Mouse (Mus musculus) liver, embryonic 11.5 days (tissue): ENCODE measurements around the gene Zfp493. TPM values are rescaled to one million over a fixed set of nuclear protein-coding genes. Genes with fewer than 3 reads are reported as not detected.
A peak's percentile ranks its signal among the peaks of the same experiment; 100 is the strongest.
"Not testable (repeated sequence)": the region's sequence is repeated elsewhere in the genome, so short reads cannot be mapped to it uniquely, and the experiment has no call there.

ENCODE experiments used
- ATAC-seq: fragments of 200-750 bp; cut with Nextera tagmentation; replicated peaks from 2 replicates; pipeline ENCODE4 v1.8.0; 2017; ENCODE audit warnings: moderate number of reproducible peaks, mild to moderate bottlenecking, moderate TSS enrichment, moderate library complexity; ENCODE audit not compliant: low FRiP score
- DNase-seq: peaks from one replicate; pipeline ENCODE4 v3.0.0-alpha.2; 2017; ENCODE audit warnings: low spot score
- H3K27ac ChIP-seq: fragments of 300-500 bp; sonication (generic); 2 replicates; pipeline ENCODE4 v1.5.1; 2014; ENCODE audit warnings: mild to moderate bottlenecking, low read depth, low read length, control low read depth
- H3K27me3 ChIP-seq: fragments of 300-500 bp; sonication (generic); replicated peaks from 2 replicates; pipeline ENCODE4 v1.6.1; 2014; ENCODE audit warnings: low read length, mixed read lengths; ENCODE audit not compliant: control insufficient read depth, insufficient read depth
- H3K36me3 ChIP-seq: fragments of 300-500 bp; sonication (generic); 2 replicates; pipeline ENCODE4 v1.6.1; 2014; ENCODE audit warnings: mild to moderate bottlenecking, low read length, moderate library complexity, mixed read lengths; ENCODE audit not compliant: control insufficient read depth, insufficient read depth
- H3K4me1 ChIP-seq: fragments of 300-500 bp; sonication (generic); replicated peaks from 2 replicates; pipeline ENCODE4 v1.6.1; 2014; ENCODE audit warnings: low read length, mixed read lengths; ENCODE audit not compliant: control insufficient read depth, insufficient read depth
- H3K4me2 ChIP-seq: fragments of 300-500 bp; sonication (generic); 2 replicates; pipeline ENCODE4 v1.6.1; 2014; ENCODE audit warnings: mild to moderate bottlenecking, control low read depth, moderate library complexity
- H3K4me3 ChIP-seq: fragments of 300-500 bp; sonication (generic); 2 replicates; pipeline ENCODE4 v1.5.1; 2014; ENCODE audit warnings: low read depth, low read length, control low read depth
- H3K9ac ChIP-seq: fragments of 300-500 bp; sonication (generic); 2 replicates; pipeline ENCODE4 v1.6.1; 2014; ENCODE audit warnings: low read depth, low read length, control low read depth
- H3K9me3 ChIP-seq: fragments of 300-500 bp; sonication (generic); 2 replicates; pipeline ENCODE4 v1.6.1; 2016; ENCODE audit warnings: low read length, inconsistent platforms, mixed read lengths; ENCODE audit not compliant: control insufficient read depth
- WGBS: fragments of 180-500 bp; shearing (Covaris S2); extraction: QIAGEN DNeasy Blood & Tissue Kit; methylation state at CpG from one replicate; pipeline ENCODE4 v1.1.7; 2014; 5-methylcytosine and 5-hydroxymethylcytosine counted together
- polyA plus RNA-seq: library from polyadenylated mRNA; unstranded; fragments of >200 nt; fragmentation: Nextera tagmentation; extraction: Ambion mirVana; gene quantifications from 2 replicates; pipeline ENCODE4 v1.2.1, GENCODE M21; 2014

Zfp493 gene
- polyA plus RNA-seq = 2.3 and 2.6 TPM in 2 replicates

GRCm38 (mm10) chr13:67779265-67780221, at the start of gene Zfp493:
Zfp493 (plus strand) TSS chr13:67779693.
- Histone ChIP-seq H3K9ac (peak within 1 kb of the TSS; percentile 67), H3K36me3 (no peaks in the 10 kb centered on the region), H3K27me3 (no peaks in the 10 kb centered on the region), H3K4me1 (no peaks in the 10 kb centered on the region), H3K4me3 (peak within 1 kb of the TSS; percentile 63), H3K9me3 (no peaks in the 10 kb centered on the region), H3K27ac (no peak within 1 kb of the TSS), H3K4me2 (peak within 1 kb of the TSS; percentile 84)
- 6% methylated on average over 26 of the region's 26 CpGs for WGBS
- peak; percentile 95 for ATAC-seq
- peak; percentile 76 for DNase-seq

- not testable (repeated sequence) for H3K4me2 ChIP-seq, H3K4me1 ChIP-seq, DNase-seq, H3K9me3 ChIP-seq, H3K4me3 ChIP-seq, H3K27me3 ChIP-seq, H3K27ac ChIP-seq, H3K9ac ChIP-seq, ATAC-seq, H3K36me3 ChIP-seq
- 89% methylated on average over 9 of the region's 9 CpGs for WGBS
Observed at GRCm38 (mm10) chr13:67734391-67734790, 45.1 kb upstream of the Zfp493 start.

- Histone ChIP-seq H3K9me3 (no peaks in the 10 kb centered on the region), H3K27ac (no peak overlapping the region), H3K27me3 (no peaks in the 10 kb centered on the region), H3K36me3 (no peaks in the 10 kb centered on the region; the same call in 1 of the 2 replicates), H3K4me1 (no peaks in the 10 kb centered on the region), H3K4me3 (no peak overlapping the region), H3K9ac (no peak overlapping the region), H3K4me2 (no peak overlapping the region)
- DNase-seq (no peak), ATAC-seq (no peak)
- 90% methylated on average over 3 of the region's 3 CpGs for WGBS
Observed at GRCm38 (mm10) chr13:67742941-67743340, 36.6 kb upstream of the Zfp493 start.

GRCm38 (mm10) chr13:67743896-67744295, 35.6 kb upstream of the Zfp493 start:
- no peak overlapping the region for H3K27ac ChIP-seq
- H3K27me3 ChIP-seq = no peaks in the 10 kb centered on the region
- H3K9me3 ChIP-seq = no peaks in the 10 kb centered on the region
- 87% methylated on average over 9 of the region's 9 CpGs for WGBS
- no peaks in the 10 kb centered on the region for H3K4me1 ChIP-seq
- no peak overlapping the region for H3K9ac ChIP-seq
- no peak for ATAC-seq
- no peak overlapping the region for H3K4me2 ChIP-seq
- no peak for DNase-seq
- H3K36me3 ChIP-seq = no peaks in the 10 kb centered on the region; the same call in 1 of the 2 replicates
- no peak overlapping the region for H3K4me3 ChIP-seq

GRCm38 (mm10) chr13:67754333-67755306, 24.9 kb upstream of the Zfp493 start, which contains the start of gene Zfp85:
Zfp85 (minus strand) TSS chr13:67755228.
- peak within 1 kb of the TSS; percentile 74 for H3K9ac ChIP-seq
- no peaks in the 10 kb centered on the region for H3K9me3 ChIP-seq
- 7% methylated on average over 24 of the region's 24 CpGs for WGBS
- H3K27me3 ChIP-seq = no peaks in the 10 kb centered on the region
- peak; percentile 92 for ATAC-seq
- peak within 1 kb of the TSS; percentile 60; the same call in 1 of the 2 replicates for H3K27ac ChIP-seq
- H3K4me2 ChIP-seq = peak within 1 kb of the TSS; percentile 70
- peak; percentile 81 for DNase-seq
- H3K4me3 ChIP-seq = peak within 1 kb of the TSS; percentile 69
- no peaks in the 10 kb centered on the region for H3K4me1 ChIP-seq
- no peaks in the 10 kb centered on the region for H3K36me3 ChIP-seq

- H3K27me3 ChIP-seq = no peaks in the 10 kb centered on the region
- H3K4me1 ChIP-seq = no peaks in the 10 kb centered on the region
- H3K36me3 ChIP-seq = no peaks in the 10 kb centered on the region
- no peaks in the 10 kb centered on the region for H3K9me3 ChIP-seq
- WGBS = 81% methylated on average over 6 of the region's 6 CpGs
- no peak overlapping the region for H3K27ac ChIP-seq
- DNase-seq (no peak), ATAC-seq (no peak)
- H3K4me2 ChIP-seq = no peak overlapping the region
- no peak overlapping the region for H3K4me3 ChIP-seq
- no peak overlapping the region for H3K9ac ChIP-seq
Observed at GRCm38 (mm10) chr13:67755761-67756160, 23.7 kb upstream of the Zfp493 start.

GRCm38 (mm10) chr13:67759966-67760365, 19.5 kb upstream of the Zfp493 start:
- Histone ChIP-seq H3K4me3 (no peak overlapping the region), H3K36me3 (no peaks in the 10 kb centered on the region), H3K4me1 (no peaks in the 10 kb centered on the region), H3K9me3 (no peaks in the 10 kb centered on the region), H3K27me3 (no peaks in the 10 kb centered on the region), H3K9ac (no peak overlapping the region), H3K4me2 (no peak overlapping the region), H3K27ac (no peak overlapping the region)
- 82% methylated on average over 1 of the region's 1 CpGs for WGBS
- ATAC-seq (no peak), DNase-seq (no peak)

GRCm38 (mm10) chr13:67763031-67763768, 16.3 kb upstream of the Zfp493 start:
- DNase-seq (no peak), ATAC-seq (no peak)
- no peak overlapping the region for H3K4me3 ChIP-seq

More at GRCm38 (mm10) chr13:67763031-67763768, 16.3 kb upstream of the Zfp493 start:
- Histone ChIP-seq H3K4me1 (no peaks in the 10 kb centered on the region), H3K27ac (no peak overlapping the region), H3K4me2 (no peak overlapping the region), H3K36me3 (no peaks in the 10 kb centered on the region), H3K9ac (no peak overlapping the region), H3K9me3 (no peaks in the 10 kb centered on the region), H3K27me3 (no peaks in the 10 kb centered on the region)
- 79% methylated on average over 2 of the region's 2 CpGs for WGBS
